Mouse (Mus musculus): Measurements from ENCODE around the gene Abcg8. TPM values are rescaled to one million over a fixed set of nuclear protein-coding genes. Genes with fewer than 3 reads are reported as not detected.

The Abcg8 gene
- total RNA-seq, 2 experiments from 2014 or later, result not detected

- intact Hi-C loops (cut with DNase I), result no loop called here
- no peak for DNase-seq (ENCODE audit: low spot score in 2 of 2)
Observed at GRCm38 (mm10) chr17:84693741-84694140, 17.6 kb downstream of the Abcg8 start.

- no peak for DNase-seq (ENCODE audit: low spot score in 2 of 2)
- intact Hi-C loops (cut with DNase I), result no loop called here
Observed at GRCm38 (mm10) chr17:84696537-84696936, 20.4 kb downstream of the Abcg8 start.

- DNase-seq (ENCODE audit: low spot score in 2 of 2), result peak; percentile 70 to 80
- intact Hi-C loops (cut with DNase I), result no loop called here
Observed at GRCm38 (mm10) chr17:84698727-84699126, 22.6 kb downstream of the Abcg8 start.

- no peak for DNase-seq (ENCODE audit: low spot score in 2 of 2)
- intact Hi-C loops (cut with DNase I), result no loop called here
Observed at GRCm38 (mm10) chr17:84707407-84707806, 31.3 kb downstream of the Abcg8 start.

- intact Hi-C loops (cut with DNase I), result no loop called here
- no peak for DNase-seq (ENCODE audit: low spot score in 2 of 2)
Observed at GRCm38 (mm10) chr17:84708818-84709217, 32.7 kb downstream of the Abcg8 start.

GRCm38 (mm10) chr17:84709403-84709851, 33.3 kb downstream of the Abcg8 start:
- DNase-seq (ENCODE audit: low spot score in 2 of 2), result peak; percentile 21 to 48
- intact Hi-C loops (cut with DNase I), result no loop called here

- intact Hi-C loops (cut with DNase I), result no loop called here
- peak; percentile 48 to 77 for DNase-seq (ENCODE audit: low spot score in 2 of 2)
Observed at GRCm38 (mm10) chr17:84713563-84714164, 37.6 kb downstream of the Abcg8 start.

- intact Hi-C loops (cut with DNase I), result no loop called here
- DNase-seq (ENCODE audit: low spot score in 2 of 2), result no peak
Observed at GRCm38 (mm10) chr17:84714930-84715329, 38.8 kb downstream of the Abcg8 start.

GRCm38 (mm10) chr17:84716252-84716872, 40.3 kb downstream of the Abcg8 start:
- no peak for DNase-seq (ENCODE audit: low spot score in 2 of 2)
- intact Hi-C loops (cut with DNase I), result no loop called here

GRCm38 (mm10) chr17:84717416-84717815, 41.3 kb downstream of the Abcg8 start:
- intact Hi-C loops (cut with DNase I), result no loop called here
- DNase-seq (ENCODE audit: low spot score in 2 of 2), result no peak

- intact Hi-C loops (cut with DNase I), result no loop called here
- no peak for DNase-seq (ENCODE audit: low spot score in 2 of 2)
Observed at GRCm38 (mm10) chr17:84719105-84719504, 43.0 kb downstream of the Abcg8 start.

GRCm38 (mm10) chr17:84724028-84724427, 47.9 kb downstream of the Abcg8 start:
- intact Hi-C loops (cut with DNase I), result no loop called here
- DNase-seq (ENCODE audit: low spot score in 2 of 2), result peak in 1 of 2 experiments; percentile 75

- no peak for DNase-seq (ENCODE audit: low spot score in 2 of 2)
- intact Hi-C loops (cut with DNase I), result no loop called here
Observed at GRCm38 (mm10) chr17:84725163-84725562, 49.1 kb downstream of the Abcg8 start.

- intact Hi-C loops (cut with DNase I), result no loop called here
- DNase-seq (ENCODE audit: low spot score in 2 of 2), result no peak
Observed at GRCm38 (mm10) chr17:84728201-84728911, 52.3 kb downstream of the Abcg8 start.

- no peak for DNase-seq (ENCODE audit: low spot score in 2 of 2)
- intact Hi-C loops (cut with DNase I), result no loop called here
Observed at GRCm38 (mm10) chr17:84729140-84729539, 53.0 kb downstream of the Abcg8 start.

- intact Hi-C loops (cut with DNase I), result no loop called here
- no peak for DNase-seq (ENCODE audit: low spot score in 2 of 2)
Observed at GRCm38 (mm10) chr17:84731361-84731760, 55.3 kb downstream of the Abcg8 start.

GRCm38 (mm10) chr17:84732612-84733011, 56.5 kb downstream of the Abcg8 start:
- intact Hi-C loops (cut with DNase I), result no loop called here
- DNase-seq (ENCODE audit: low spot score in 2 of 2), result no peak

- DNase-seq (ENCODE audit: low spot score in 2 of 2), result no peak
- intact Hi-C loops (cut with DNase I), result no loop called here
Observed at GRCm38 (mm10) chr17:84736719-84737118, 60.6 kb downstream of the Abcg8 start.

GRCm38 (mm10) chr17:84738073-84738797, 62.1 kb downstream of the Abcg8 start:
- intact Hi-C loops (cut with DNase I), result no loop called here
- no peak for DNase-seq (ENCODE audit: low spot score in 2 of 2)

GRCm38 (mm10) chr17:84744256-84744655, 68.2 kb downstream of the Abcg8 start:
- intact Hi-C loops (cut with DNase I), result no loop called here
- DNase-seq (ENCODE audit: low spot score in 2 of 2), result no peak

Data from left cerebral cortex, postnatal 25 days (tissue).